Mouse (Mus musculus) megakaryocyte, embryonic 14.5 days (primary cell): ENCODE results near the gene Cyb5r3.

ENCODE experiments used
- FLI1 ChIP-seq: IDR thresholded peaks from 2 replicates; pipeline ENCODE4 v1.6.1; 2012; ENCODE audit warnings: low read length, inconsistent platforms, mixed read lengths
- GATA1 ChIP-seq: IDR thresholded peaks from 3 replicates; pipeline ENCODE4 v1.6.1; 2012; ENCODE audit warnings: mixed read lengths, low read length, inconsistent platforms, borderline replicate concordance

- no peak for TF ChIP-seq GATA1
- no peak for TF ChIP-seq FLI1
These were observed 37.7 kb downstream of the Cyb5r3 start for GRCm38 (mm10) chr15:83134671-83135070.
